In the genomic region with DNA sequence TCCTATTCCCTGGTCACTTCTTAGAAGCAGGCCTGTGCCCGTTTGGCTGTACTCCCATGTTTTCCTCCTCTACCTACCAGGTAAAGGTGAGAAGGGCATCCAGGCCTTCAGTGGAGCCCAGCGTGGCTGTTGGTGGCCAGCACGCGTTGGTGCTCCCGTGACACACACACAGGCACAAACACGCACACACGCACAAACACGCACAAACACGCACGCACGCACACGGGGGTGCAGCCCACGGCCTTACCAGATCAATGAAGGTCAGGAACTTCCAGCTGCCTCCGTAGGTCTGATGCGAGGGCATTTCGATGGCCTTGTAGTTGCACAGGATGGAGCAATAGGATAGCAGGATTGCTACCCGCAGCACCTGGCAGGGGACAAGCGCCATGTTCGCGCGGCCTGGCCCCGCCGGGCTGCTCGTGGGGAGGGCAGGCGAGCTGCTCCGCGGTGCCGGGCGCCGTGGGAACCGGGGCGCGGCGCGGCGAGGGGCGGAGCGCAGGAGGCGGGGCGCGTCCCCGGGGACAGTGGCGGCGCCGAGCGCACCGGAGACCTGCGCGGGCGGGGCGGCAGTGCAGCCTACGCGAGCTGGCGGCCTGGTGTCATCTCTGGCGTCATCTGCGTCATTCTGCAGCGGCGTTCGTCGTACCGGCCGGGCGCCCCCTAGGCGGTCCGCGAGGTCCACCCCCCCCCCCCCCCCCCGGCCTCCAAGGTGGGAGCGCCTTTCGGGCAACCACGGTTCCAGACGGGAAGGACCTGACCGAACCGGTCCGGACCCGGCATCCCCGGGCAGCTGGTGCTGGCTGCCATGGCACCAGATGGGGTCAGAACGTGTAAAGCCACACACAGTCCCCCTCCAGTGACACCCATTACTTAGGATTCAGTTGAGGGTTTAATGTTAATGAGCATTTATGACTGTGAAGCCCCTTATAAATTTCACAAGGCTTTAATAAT, we compare ENCODE assay signal across 7 mouse cellular contexts. TPM values are rescaled to one million over a fixed set of nuclear protein-coding genes. Genes with fewer than 3 reads are reported as not detected.
A peak's percentile ranks its signal among the peaks of the same experiment; 100 is the strongest.
DNase-seq lines count a peak whose midpoint lies in the region; ATAC-seq and TF ChIP-seq lines count a peak whose summit lies in the region.

A gene (minus strand): TSS at position 610 of the 951 bp plus-strand sequence.

- no peaks in the 10 kb centered on the region for H3K36me3 ChIP-seq in embryonic facial prominence, embryonic 15.5 days
- H3K36me3 ChIP-seq in heart, embryonic 10.5 days: no peaks in the 10 kb centered on the region
- H3K36me3 ChIP-seq in kidney, embryonic 14.5 days (ENCODE audit: control insufficient read depth, insufficient read depth, low read length): no peaks in the 10 kb centered on the region
- no peaks in the 10 kb centered on the region for H3K36me3 ChIP-seq in limb, embryonic 13.5 days
- H3K36me3 ChIP-seq in midbrain, embryonic 14.5 days (ENCODE audit: control insufficient read depth, insufficient read depth, low read length): no peaks in the 10 kb centered on the region

- WGBS in bone marrow, adult 2 months: 1% methylated on average over 73 of the region's 77 CpGs
- WGBS in embryonic facial prominence, embryonic 15.5 days: 2% methylated on average over 70 of the region's 77 CpGs
- 3% methylated on average over 70 of the region's 77 CpGs for WGBS in heart, embryonic 10.5 days
- whole genome bisulfite sequencing in kidney, embryonic 14.5 days: 3% methylated on average over 48 of the region's 77 CpGs
- 3% methylated on average over 66 of the region's 77 CpGs for WGBS in limb, embryonic 13.5 days
- 2% methylated on average over 75 of the region's 77 CpGs for WGBS in midbrain, embryonic 14.5 days

- H3K9ac ChIP-seq in embryonic facial prominence, embryonic 15.5 days: peak within 1 kb of the TSS; percentile 68
- H3K9ac ChIP-seq in kidney, embryonic 14.5 days (ENCODE audit: low read depth, low read length): peak within 1 kb of the TSS; percentile 75
- H3K9ac ChIP-seq in limb, embryonic 13.5 days: peak within 1 kb of the TSS; percentile 81
- peak within 1 kb of the TSS; percentile 86 for H3K9ac ChIP-seq in midbrain, embryonic 14.5 days (replicated peaks; ENCODE audit: low read length)

- DNase-seq in heart, embryonic 10.5 days (ENCODE audit: low spot score): peak; percentile 87
- peak; percentile 88 for DNase-seq in midbrain, embryonic 14.5 days
- DNase-seq in spleen, adult 12 weeks (ENCODE audit: low spot score): peak; percentile 64

- peak; percentile 87 for ATAC-seq in embryonic facial prominence, embryonic 15.5 days (ENCODE audit: insufficient number of reproducible peaks, low FRiP score, low TSS enrichment, low read depth)
- peak; percentile 92 for ATAC-seq in kidney, embryonic 14.5 days (ENCODE audit: low FRiP score, low TSS enrichment)
- ATAC-seq in limb, embryonic 13.5 days (ENCODE audit: low FRiP score, low read depth): peak; percentile 78
- ATAC-seq in midbrain, embryonic 14.5 days (ENCODE audit: low FRiP score, low TSS enrichment): peak; percentile 94

- TF ChIP-seq CTCF in bone marrow, adult 2 months (IDR thresholded peaks at IDR 0.05; ENCODE audit: control insufficient read depth, insufficient read depth, low read length): no peak

- peak within 1 kb of the TSS; percentile 87 for H3K4me2 ChIP-seq in embryonic facial prominence, embryonic 15.5 days (replicated peaks)
- H3K4me2 ChIP-seq in kidney, embryonic 14.5 days (replicated peaks; ENCODE audit: low read depth, low read length): peak within 1 kb of the TSS; percentile 79
- H3K4me2 ChIP-seq in limb, embryonic 13.5 days (replicated peaks): peak within 1 kb of the TSS; percentile 90
- peak within 1 kb of the TSS; percentile 85 for H3K4me2 ChIP-seq in midbrain, embryonic 14.5 days (ENCODE audit: low read length)

- H3K9me3 ChIP-seq in embryonic facial prominence, embryonic 15.5 days (replicated peaks): no peaks in the 10 kb centered on the region
- H3K9me3 ChIP-seq in heart, embryonic 10.5 days: no peaks in the 10 kb centered on the region
- H3K9me3 ChIP-seq in kidney, embryonic 14.5 days (ENCODE audit: control insufficient read depth, low read length): 0 out of 2 replicates have a peak, but pooled peaks cover 3% of the 10 kb centered on the region
- peaks cover 3% of the 10 kb centered on the region; the same call in 1 of the 2 replicates for H3K9me3 ChIP-seq in limb, embryonic 13.5 days
- H3K9me3 ChIP-seq in midbrain, embryonic 14.5 days (ENCODE audit: control insufficient read depth, low read length): no peaks in the 10 kb centered on the region

- H3K27ac ChIP-seq in bone marrow, adult 2 months (ENCODE audit: control insufficient read depth, insufficient read depth, low read depth, low read length, poor library complexity): peak within 1 kb of the TSS; percentile 40; the same call in 1 of the 2 replicates
- peak within 1 kb of the TSS; percentile 28; the same call in 1 of the 2 replicates for H3K27ac ChIP-seq in embryonic facial prominence, embryonic 15.5 days (replicated peaks)
- peak within 1 kb of the TSS; percentile 95 for H3K27ac ChIP-seq in heart, embryonic 10.5 days
- H3K27ac ChIP-seq in kidney, embryonic 14.5 days (ENCODE audit: low read depth, low read length): no peak within 1 kb of the TSS; the same call in 1 of the 2 replicates
- H3K27ac ChIP-seq in limb, embryonic 13.5 days: no peak within 1 kb of the TSS
- H3K27ac ChIP-seq in midbrain, embryonic 14.5 days (replicated peaks; ENCODE audit: low read depth, low read length): peak within 1 kb of the TSS; percentile 81

- no peak for TF ChIP-seq POLR2A in bone marrow, adult 2 months (IDR thresholded peaks at IDR 0.05; ENCODE audit: borderline replicate concordance, control insufficient read depth, low read depth, low read length)

- no peaks in the 10 kb centered on the region; the same call in 1 of the 2 replicates for H3K4me1 ChIP-seq in bone marrow, adult 2 months (ENCODE audit: control insufficient read depth, insufficient read depth, low read length)
- peaks cover 15% of the 10 kb centered on the region for H3K4me1 ChIP-seq in embryonic facial prominence, embryonic 15.5 days
- peaks cover 12% of the 10 kb centered on the region for H3K4me1 ChIP-seq in heart, embryonic 10.5 days
- peaks cover 4% of the 10 kb centered on the region; the same call in 1 of the 2 replicates for H3K4me1 ChIP-seq in kidney, embryonic 14.5 days (ENCODE audit: control insufficient read depth, insufficient read depth, low read length)
- H3K4me1 ChIP-seq in limb, embryonic 13.5 days: peaks cover 12% of the 10 kb centered on the region
- H3K4me1 ChIP-seq in midbrain, embryonic 14.5 days (ENCODE audit: control insufficient read depth, insufficient read depth, low read length): peaks cover 16% of the 10 kb centered on the region

- no peaks in the 10 kb centered on the region for H3K27me3 ChIP-seq in embryonic facial prominence, embryonic 15.5 days
- H3K27me3 ChIP-seq in heart, embryonic 10.5 days (ENCODE audit: insufficient read depth, poor library complexity, severe bottlenecking): no peaks in the 10 kb centered on the region
- H3K27me3 ChIP-seq in kidney, embryonic 14.5 days (ENCODE audit: control insufficient read depth, insufficient read depth, low read length): no peaks in the 10 kb centered on the region
- peaks cover 8% of the 10 kb centered on the region for H3K27me3 ChIP-seq in limb, embryonic 13.5 days
- H3K27me3 ChIP-seq in midbrain, embryonic 14.5 days (ENCODE audit: control insufficient read depth, insufficient read depth, low read length): no peaks in the 10 kb centered on the region

- H3K4me3 ChIP-seq in bone marrow, adult 2 months (replicated peaks; ENCODE audit: control insufficient read depth, low read depth, low read length): peak within 1 kb of the TSS; percentile 85
- peak within 1 kb of the TSS; percentile 68 for H3K4me3 ChIP-seq in embryonic facial prominence, embryonic 15.5 days (replicated peaks)
- peak within 1 kb of the TSS; percentile 84 for H3K4me3 ChIP-seq in heart, embryonic 10.5 days
- H3K4me3 ChIP-seq in kidney, embryonic 14.5 days (ENCODE audit: low read length): peak within 1 kb of the TSS; percentile 72
- peak within 1 kb of the TSS; percentile 71 for H3K4me3 ChIP-seq in limb, embryonic 13.5 days
- peak within 1 kb of the TSS; percentile 79 for H3K4me3 ChIP-seq in midbrain, embryonic 14.5 days (replicated peaks; ENCODE audit: low read depth, low read length)

RNA-seq across cellular contexts. Expression of the gene that starts here (rescaled TPM):
- 3.2 and 8.5 TPM in 2 replicates for polyA plus RNA-seq in bone marrow, adult 2 months (2011; ENCODE audit: insufficient read depth, insufficient read length, low replicate concordance, missing spikeins)
- 38.6 and 40.7 TPM in 2 replicates for polyA plus RNA-seq in embryonic facial prominence, embryonic 15.5 days (2015; fragmentation: Nextera tagmentation; extraction: Ambion mirVana)
- 28.8 and 34.4 TPM in 2 replicates for polyA plus RNA-seq in heart, embryonic 10.5 days (2016; fragmentation: Nextera tagmentation; extraction: Ambion mirVana)
- 35.3 and 39.1 TPM in 2 replicates for polyA plus RNA-seq in kidney, embryonic 14.5 days (2014; fragmentation: Nextera tagmentation; extraction: Ambion mirVana)
- 23.5 and 24.2 TPM in 2 replicates for polyA plus RNA-seq in limb, embryonic 13.5 days (2015; fragmentation: Nextera tagmentation; extraction: Ambion mirVana)
- polyA plus RNA-seq in midbrain, embryonic 14.5 days (2014; fragmentation: Nextera tagmentation; extraction: Ambion mirVana): 76.0 and 81.5 TPM in 2 replicates

Comparison
In these comparisons a context has a peak if more than half of its experiments do, and no peak if none do; other contexts are left out.
1. H3K27ac ChIP-seq: peak in bone marrow, adult 2 months (single experiment), embryonic facial prominence, embryonic 15.5 days (single experiment), heart, embryonic 10.5 days (single experiment) and midbrain, embryonic 14.5 days (single experiment); none in kidney, embryonic 14.5 days (single experiment) and limb, embryonic 13.5 days (single experiment).
2. Peak in every context shown above with its lines, with median percentiles within 50 percentile points of each other: H3K4me3 ChIP-seq, ATAC-seq, H3K4me2 ChIP-seq, H3K9ac ChIP-seq and DNase-seq.